Mouse (Mus musculus) forebrain, postnatal 0 days (tissue): ENCODE measurements around the gene Serpinh1. TPM values are rescaled to one million over a fixed set of nuclear protein-coding genes. Genes with fewer than 3 reads are reported as not detected.

Experiments used
- ATAC-seq: fragments of 200-750 bp; cut with Nextera tagmentation; 2 replicates; pipeline ENCODE4 v1.8.0; 2017; ENCODE audit warnings: mild to moderate bottlenecking, moderate library complexity
- DNase-seq: peaks from one replicate; pipeline ENCODE4 v3.0.0-alpha.2; 2015
- H3K27ac ChIP-seq: fragments of 300-500 bp; sonication (generic); 2 replicates; pipeline ENCODE4 v1.5.1; 2014; ENCODE audit warnings: low read depth, mild to moderate bottlenecking, antibody characterized with exemption, low read length, moderate library complexity, mixed read lengths
- H3K27me3 ChIP-seq: fragments of 300-500 bp; sonication (generic); 2 replicates; pipeline ENCODE4 v1.6.1; 2014; ENCODE audit warnings: mild to moderate bottlenecking, low read length, mixed read lengths; ENCODE audit not compliant: insufficient read depth
- H3K36me3 ChIP-seq: fragments of 300-500 bp; sonication (generic); 2 replicates; pipeline ENCODE4 v1.6.1; 2014; ENCODE audit warnings: mild to moderate bottlenecking, moderate library complexity; ENCODE audit not compliant: insufficient read depth
- H3K4me1 ChIP-seq: fragments of 300-500 bp; sonication (generic); 2 replicates; pipeline ENCODE4 v1.6.1; 2014; ENCODE audit warnings: antibody characterized with exemption; ENCODE audit not compliant: insufficient read depth
- H3K4me2 ChIP-seq: fragments of 300-500 bp; sonication (generic); 2 replicates; pipeline ENCODE4 v1.6.1; 2014; ENCODE audit warnings: low read depth, mild to moderate bottlenecking, moderate library complexity
- H3K4me3 ChIP-seq: fragments of 300-500 bp; sonication (generic); 2 replicates; pipeline ENCODE4 v1.5.1; 2014; ENCODE audit warnings: low read depth, low read length, mixed read lengths
- H3K9ac ChIP-seq: fragments of 300-500 bp; sonication (generic); 2 replicates; pipeline ENCODE4 v1.6.1; 2014; ENCODE audit warnings: mild to moderate bottlenecking
- H3K9me3 ChIP-seq: fragments of 300-500 bp; sonication (generic); 2 replicates; pipeline ENCODE4 v1.6.1; 2016; ENCODE audit warnings: low read length
- CTCF ChIP-seq: sonication (generic); IDR thresholded peaks from 2 replicates; pipeline ENCODE4 v1.5.1; 2016; ENCODE audit warnings: antibody characterized with exemption, control low read depth, low read depth
- WGBS: fragments of 180-500 bp; shearing (Covaris S2); extraction: QIAGEN DNeasy Blood & Tissue Kit; methylation state at CpG from one replicate; pipeline ENCODE4 v1.1.7; 2014; 5-methylcytosine and 5-hydroxymethylcytosine counted together
- polyA plus RNA-seq: library from polyadenylated mRNA; unstranded; fragments of >200 nt; fragmentation: Nextera tagmentation; extraction: Ambion mirVana; gene quantifications from 2 replicates; pipeline ENCODE4 v1.2.1, GENCODE M21; 2015
- total RNA-seq: library from RNA; depleted of rRNA; stranded (reverse); fragments of >200 nt; gene quantifications from 2 replicates; pipeline ENCODE4 v1.2.3, GENCODE M21; 2014

Gene Serpinh1
- total and polyA plus RNA-seq, 2 experiments from 2014 or later: 117 to 160 TPM

DNA sequence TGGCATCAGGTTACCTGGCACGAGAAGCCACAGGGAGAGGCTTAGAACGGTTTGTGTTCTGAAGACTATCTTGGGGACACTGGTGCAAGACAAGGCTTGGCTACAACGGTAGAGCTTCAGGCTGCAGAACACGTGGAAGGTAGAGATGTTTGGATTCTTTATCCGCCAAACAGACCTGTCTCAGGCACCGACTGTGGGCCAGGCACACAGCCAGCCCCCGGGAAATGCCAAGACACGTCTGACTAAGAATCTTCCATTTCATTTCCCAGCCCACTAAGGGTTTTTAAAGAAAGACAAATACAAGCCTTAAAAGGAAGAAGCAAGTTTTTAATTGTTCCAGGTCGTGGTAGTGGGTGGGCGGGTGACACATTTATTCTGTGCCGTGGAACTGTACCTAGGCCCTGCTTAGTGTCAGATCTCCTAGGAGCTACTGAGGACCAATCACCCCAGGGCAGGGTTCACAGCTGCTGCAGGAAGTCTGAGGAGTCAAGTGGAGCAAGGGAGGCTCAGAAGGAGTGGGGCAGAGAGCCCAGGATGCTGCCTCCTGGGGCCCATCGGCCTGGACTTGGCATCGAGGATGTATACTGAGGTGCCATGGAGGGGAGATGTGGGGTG lies 40.8 kb upstream of the Serpinh1 start:
- TF ChIP-seq CTCF: no peak
- no peaks in the 10 kb centered on the region for H3K27me3 ChIP-seq
- H3K9me3 ChIP-seq: no peaks in the 10 kb centered on the region
- WGBS: 67% methylated on average over 13 of the region's 13 CpGs
- DNase-seq (no peak), ATAC-seq (no peak)
- H3K4me1 ChIP-seq: no peaks in the 10 kb centered on the region
- no peak overlapping the region for H3K27ac ChIP-seq
- peaks cover 9% of the 10 kb centered on the region for H3K36me3 ChIP-seq
- H3K9ac ChIP-seq: no peak overlapping the region
- H3K4me3 ChIP-seq: no peak overlapping the region
- no peak overlapping the region for H3K4me2 ChIP-seq

DNA sequence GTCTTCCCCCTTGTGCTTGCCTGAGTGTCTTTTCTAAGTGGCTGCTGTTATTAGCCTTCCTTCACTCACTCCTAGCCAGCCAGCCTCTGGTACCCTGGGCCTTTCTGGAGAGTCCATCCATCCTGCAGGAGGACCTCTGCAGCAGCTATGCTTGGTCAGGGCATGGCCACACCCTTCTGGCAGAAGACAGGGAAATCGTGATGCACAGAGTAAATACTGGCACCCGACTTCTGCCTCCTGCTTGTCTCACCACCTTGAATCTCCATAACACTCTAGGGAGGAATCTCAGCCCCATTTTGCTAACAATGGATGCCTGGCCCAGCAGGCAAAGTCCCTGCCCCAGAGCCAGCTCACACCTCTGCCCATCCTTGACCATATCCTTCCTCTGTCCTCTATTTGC lies 39.7 kb upstream of the Serpinh1 start:
- Histone ChIP-seq H3K4me2 (no peak overlapping the region), H3K9ac (no peak overlapping the region), H3K4me1 (no peaks in the 10 kb centered on the region), H3K36me3 (peaks cover 18% of the 10 kb centered on the region), H3K27me3 (no peaks in the 10 kb centered on the region), H3K9me3 (no peaks in the 10 kb centered on the region), H3K27ac (no peak overlapping the region), H3K4me3 (no peak overlapping the region)
- ATAC-seq: no peak
- DNase-seq: no peak
- WGBS: 71% methylated on average over 2 of the region's 2 CpGs
- TF ChIP-seq CTCF: no peak

DNA sequence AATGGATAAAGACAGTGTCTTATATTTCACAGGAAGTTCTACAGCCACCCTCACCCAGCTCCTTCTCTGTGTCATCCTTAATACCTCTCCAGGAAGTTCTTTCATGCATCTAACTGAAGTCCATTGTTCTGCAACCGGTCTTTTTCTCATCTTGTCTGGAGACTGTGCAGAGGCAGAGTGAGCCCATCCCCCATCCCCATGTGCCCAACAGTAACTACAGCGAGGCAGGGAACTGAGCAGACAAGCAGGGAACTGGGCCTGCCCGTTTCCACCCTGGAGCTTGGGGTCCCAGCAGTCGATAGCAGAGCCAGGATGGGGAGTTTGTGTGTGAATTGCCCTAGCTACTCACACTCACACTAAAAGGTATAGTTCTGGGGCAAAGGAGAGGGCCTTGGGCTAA lies 37.5 kb upstream of the Serpinh1 start:
- Histone ChIP-seq H3K27me3 (no peaks in the 10 kb centered on the region), H3K4me1 (0 out of 2 replicates have a peak, but pooled peaks cover 6% of the 10 kb centered on the region), H3K4me3 (no peak overlapping the region), H3K27ac (no peak overlapping the region), H3K36me3 (peaks cover 26% of the 10 kb centered on the region), H3K9me3 (no peaks in the 10 kb centered on the region), H3K4me2 (no peak overlapping the region), H3K9ac (no peak overlapping the region)
- 25% methylated on average over 4 of the region's 4 CpGs for WGBS
- ATAC-seq (no peak), DNase-seq (no peak)
- TF ChIP-seq CTCF: no peak

DNA sequence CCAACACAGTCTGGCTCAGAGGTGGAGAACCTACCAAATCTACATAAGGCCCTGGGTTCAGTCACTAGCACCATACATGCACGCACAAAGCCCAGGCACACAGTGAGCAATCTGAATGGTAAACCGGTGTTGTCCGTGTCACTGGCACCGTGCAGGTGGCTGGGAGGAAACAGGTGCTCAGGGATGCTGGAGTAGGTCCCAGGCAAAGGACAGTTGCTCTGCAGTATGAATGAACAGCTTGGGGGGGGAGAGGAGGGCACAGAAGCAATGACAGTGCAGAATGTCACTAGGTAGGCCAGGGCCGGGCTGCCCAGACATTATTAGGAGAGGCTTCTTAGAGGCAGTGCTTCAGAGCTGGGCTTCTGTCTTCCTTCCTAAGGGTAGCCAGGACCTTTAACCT lies 34.3 kb upstream of the Serpinh1 start:
- 86% methylated on average over 5 of the region's 5 CpGs for WGBS
- Histone ChIP-seq H3K36me3 (peaks cover 26% of the 10 kb centered on the region), H3K9me3 (no peaks in the 10 kb centered on the region), H3K9ac (no peak overlapping the region), H3K27me3 (no peaks in the 10 kb centered on the region), H3K4me3 (no peak overlapping the region), H3K27ac (no peak overlapping the region), H3K4me1 (peaks cover 28% of the 10 kb centered on the region), H3K4me2 (no peak overlapping the region)
- no peak for TF ChIP-seq CTCF
- DNase-seq (no peak), ATAC-seq (no peak)

DNA sequence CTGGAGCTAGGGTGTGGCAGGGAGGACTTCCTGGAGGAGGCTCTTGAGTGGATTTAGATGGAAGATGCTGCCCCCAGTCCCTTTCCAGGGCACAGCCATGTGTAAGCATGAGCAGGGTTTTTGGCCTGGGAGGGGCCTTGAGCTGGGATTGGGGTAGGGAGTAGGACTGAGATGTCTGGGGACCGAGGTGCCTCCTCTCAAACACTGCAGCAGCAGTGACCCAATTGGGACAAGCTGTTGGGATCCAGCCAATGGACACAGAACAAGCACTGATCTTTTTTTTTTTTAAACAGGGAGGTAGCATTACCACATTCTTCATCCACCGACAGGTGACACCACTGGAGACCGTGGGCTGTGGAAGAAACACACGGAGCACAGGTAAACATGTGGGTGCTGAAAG lies 33.8 kb upstream of the Serpinh1 start:
- no peak overlapping the region for H3K4me3 ChIP-seq
- no peak overlapping the region for H3K4me2 ChIP-seq
- ATAC-seq (no peak), DNase-seq (no peak)
- no peak for TF ChIP-seq CTCF
- H3K4me1 ChIP-seq: peaks cover 28% of the 10 kb centered on the region
- H3K9me3 ChIP-seq: no peaks in the 10 kb centered on the region
- no peak overlapping the region for H3K27ac ChIP-seq
- H3K36me3 ChIP-seq: peaks cover 26% of the 10 kb centered on the region
- no peak overlapping the region for H3K9ac ChIP-seq
- 87% methylated on average over 4 of the region's 4 CpGs for WGBS
- H3K27me3 ChIP-seq: no peaks in the 10 kb centered on the region

DNA sequence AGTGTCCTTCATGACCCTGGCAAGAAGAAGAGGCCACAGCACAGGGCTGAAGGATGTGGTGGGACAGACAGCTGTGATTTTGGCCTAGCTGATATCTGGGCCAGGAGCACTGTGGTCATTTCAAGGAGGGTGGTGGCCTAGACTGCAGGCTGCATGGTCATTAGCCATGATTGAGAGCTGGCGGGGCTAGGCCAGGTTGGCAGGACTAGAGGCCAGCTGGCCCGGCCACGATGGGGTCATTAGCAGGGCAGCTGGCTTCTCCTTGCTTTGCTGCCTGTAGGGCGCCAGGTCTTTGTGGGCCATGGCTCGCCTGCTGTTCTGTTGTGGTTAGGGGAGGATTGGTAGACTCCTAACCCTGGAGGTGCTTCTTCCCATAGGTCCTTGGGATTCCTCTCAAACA lies 33.0 kb upstream of the Serpinh1 start:
- Histone ChIP-seq H3K27ac (no peak overlapping the region), H3K27me3 (no peaks in the 10 kb centered on the region), H3K4me2 (no peak overlapping the region), H3K4me1 (peaks cover 28% of the 10 kb centered on the region), H3K36me3 (peaks cover 26% of the 10 kb centered on the region), H3K4me3 (no peak overlapping the region), H3K9me3 (no peaks in the 10 kb centered on the region), H3K9ac (0 out of 2 replicates have a peak overlapping the region, but pooled peaks have one; percentile 0)
- ATAC-seq (no peak), DNase-seq (no peak)
- WGBS: 69% methylated on average over 5 of the region's 5 CpGs
- no peak for TF ChIP-seq CTCF

DNA sequence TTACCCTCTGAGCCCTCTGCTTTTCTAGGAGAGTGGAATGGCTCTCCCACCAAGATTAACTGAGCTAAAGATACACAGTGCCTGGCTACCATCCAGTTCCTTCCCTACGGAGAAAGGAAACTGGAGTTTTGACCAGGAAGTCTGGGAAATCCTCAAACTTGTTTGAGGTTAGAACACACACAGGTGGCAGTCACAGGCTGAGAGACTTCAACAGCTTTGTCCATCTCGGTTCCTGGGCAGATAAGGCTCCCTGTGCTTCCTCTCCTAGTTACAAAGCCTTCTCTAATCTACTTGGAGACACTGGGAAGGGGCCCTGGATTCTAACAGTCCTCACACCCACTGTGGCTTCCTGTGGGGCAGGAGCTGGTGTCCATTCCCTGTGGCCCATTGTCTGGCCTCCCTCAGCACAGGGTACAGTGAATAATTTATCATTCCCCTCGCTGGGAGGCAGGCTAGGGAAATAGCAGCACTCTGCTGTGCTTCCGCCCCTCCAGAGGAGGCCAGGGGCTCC lies 31.1 kb upstream of the Serpinh1 start:
- Histone ChIP-seq H3K36me3 (peaks cover 20% of the 10 kb centered on the region), H3K4me3 (peak overlapping the region; percentile 68), H3K27me3 (no peaks in the 10 kb centered on the region), H3K4me2 (peak overlapping the region; percentile 77), H3K9ac (peak overlapping the region; percentile 35), H3K4me1 (peaks cover 28% of the 10 kb centered on the region), H3K27ac (no peak overlapping the region), H3K9me3 (no peaks in the 10 kb centered on the region)
- TF ChIP-seq CTCF: peak; percentile 25
- DNase-seq (peak; percentile 20), ATAC-seq (no peak)
- WGBS: 17% methylated on average over 4 of the region's 4 CpGs
